Mouse (Mus musculus) erythroblast, embryonic 14.5 days (primary cell): Measurements from ENCODE around the gene Trim63. TPM values are rescaled to one million over a fixed set of nuclear protein-coding genes. Genes with fewer than 3 reads are reported as not detected.

Experiments used
- H3K27me3 ChIP-seq: 2 replicates; pipeline ENCODE4 v1.6.1; 2012; ENCODE audit warnings: inconsistent platforms; ENCODE audit not compliant: control insufficient read depth
- H3K36me3 ChIP-seq: 2 replicates; pipeline ENCODE4 v1.6.1; 2012; ENCODE audit warnings: mild to moderate bottlenecking, inconsistent platforms; ENCODE audit not compliant: control insufficient read depth
- H3K4me1 ChIP-seq: 2 replicates; pipeline ENCODE4 v1.6.1; 2012; ENCODE audit warnings: inconsistent platforms; ENCODE audit not compliant: control insufficient read depth
- H3K4me3 ChIP-seq: replicated peaks from 2 replicates; pipeline ENCODE3; 2012; ENCODE audit warnings: moderate library complexity, mild to moderate bottlenecking, inconsistent platforms
- H3K9me3 ChIP-seq: 2 replicates; pipeline ENCODE4 v1.6.1; 2012; ENCODE audit warnings: low read length, inconsistent platforms, mixed read lengths; ENCODE audit not compliant: control insufficient read depth
- GATA1 ChIP-seq: IDR thresholded peaks from 2 replicates; pipeline ENCODE4 v1.6.1; 2012; ENCODE audit warnings: low read length, inconsistent platforms, mixed read lengths
- TAL1 ChIP-seq: IDR thresholded peaks from 3 replicates; pipeline ENCODE4 v1.6.1; 2012; ENCODE audit warnings: low read length, inconsistent platforms, mixed read lengths
- polyA plus RNA-seq: library from polyadenylated mRNA; stranded (reverse); fragments of >175 nt; gene quantifications from 2 replicates; pipeline ENCODE4 v1.2.3, GENCODE M21; 2012

Gene Trim63
- polyA plus RNA-seq, 1 experiment, result not detected

- peaks cover 4% of the 10 kb centered on the region; the same call in 1 of the 2 replicates for H3K4me1 ChIP-seq
- TF ChIP-seq GATA1 (no peak), TAL1 (no peak)
- H3K4me3 ChIP-seq, result no peak overlapping the region
- no peaks in the 10 kb centered on the region for H3K9me3 ChIP-seq
- H3K27me3 ChIP-seq, result no peaks in the 10 kb centered on the region; the same call in 1 of the 2 replicates
- H3K36me3 ChIP-seq, result no peaks in the 10 kb centered on the region
Observed at GRCm38 (mm10) chr4:134355841-134356452, 41.0 kb downstream of the Trim63 start.

- Histone ChIP-seq H3K36me3 (no peaks in the 10 kb centered on the region), H3K4me1 (peaks cover 4% of the 10 kb centered on the region; the same call in 1 of the 2 replicates), H3K27me3 (no peaks in the 10 kb centered on the region; the same call in 1 of the 2 replicates), H3K4me3 (no peak overlapping the region), H3K9me3 (no peaks in the 10 kb centered on the region)
- no peak for TF ChIP-seq TAL1
- no peak for TF ChIP-seq GATA1
Observed at GRCm38 (mm10) chr4:134356591-134357460, 41.9 kb downstream of the Trim63 start.

- TF ChIP-seq TAL1 (no peak), GATA1 (no peak)
- no peaks in the 10 kb centered on the region for H3K9me3 ChIP-seq
- peaks cover 4% of the 10 kb centered on the region; the same call in 1 of the 2 replicates for H3K4me1 ChIP-seq
- H3K4me3 ChIP-seq, result no peak overlapping the region
- H3K36me3 ChIP-seq, result no peaks in the 10 kb centered on the region
- H3K27me3 ChIP-seq, result no peaks in the 10 kb centered on the region; the same call in 1 of the 2 replicates
Observed at GRCm38 (mm10) chr4:134357461-134357771, 42.5 kb downstream of the Trim63 start.

GRCm38 (mm10) chr4:134359649-134360048 is 44.7 kb downstream of the Trim63 start:
- TF ChIP-seq TAL1, result no peak
- TF ChIP-seq GATA1, result no peak
- Histone ChIP-seq H3K27me3 (no peaks in the 10 kb centered on the region; the same call in 1 of the 2 replicates), H3K9me3 (no peaks in the 10 kb centered on the region), H3K4me1 (peaks cover 4% of the 10 kb centered on the region; the same call in 1 of the 2 replicates), H3K36me3 (no peaks in the 10 kb centered on the region), H3K4me3 (no peak overlapping the region)

GRCm38 (mm10) chr4:134361215-134361614 is 46.3 kb downstream of the Trim63 start:
- peaks cover 4% of the 10 kb centered on the region; the same call in 1 of the 2 replicates for H3K4me1 ChIP-seq
- no peak overlapping the region for H3K4me3 ChIP-seq
- H3K36me3 ChIP-seq, result no peaks in the 10 kb centered on the region
- TF ChIP-seq TAL1, result no peak
- TF ChIP-seq GATA1, result no peak
- H3K27me3 ChIP-seq, result no peaks in the 10 kb centered on the region; the same call in 1 of the 2 replicates
- H3K9me3 ChIP-seq, result no peaks in the 10 kb centered on the region

- Histone ChIP-seq H3K4me3 (no peak overlapping the region), H3K9me3 (no peaks in the 10 kb centered on the region), H3K27me3 (no peaks in the 10 kb centered on the region; the same call in 1 of the 2 replicates), H3K4me1 (peaks cover 3% of the 10 kb centered on the region; the same call in 1 of the 2 replicates), H3K36me3 (no peaks in the 10 kb centered on the region)
- TF ChIP-seq TAL1, result no peak
- no peak for TF ChIP-seq GATA1
Observed at GRCm38 (mm10) chr4:134362124-134362523, 47.2 kb downstream of the Trim63 start.

- Histone ChIP-seq H3K27me3 (no peaks in the 10 kb centered on the region), H3K4me1 (no peaks in the 10 kb centered on the region), H3K4me3 (no peak overlapping the region), H3K36me3 (no peaks in the 10 kb centered on the region), H3K9me3 (no peaks in the 10 kb centered on the region)
- TF ChIP-seq GATA1, result no peak
Observed at GRCm38 (mm10) chr4:134362586-134362985, 47.7 kb downstream of the Trim63 start.

GRCm38 (mm10) chr4:134365280-134365679 is 50.4 kb downstream of the Trim63 start:
- Histone ChIP-seq H3K4me1 (no peaks in the 10 kb centered on the region), H3K4me3 (no peak overlapping the region), H3K36me3 (no peaks in the 10 kb centered on the region), H3K9me3 (no peaks in the 10 kb centered on the region), H3K27me3 (peaks cover 13% of the 10 kb centered on the region)
- TF ChIP-seq TAL1, result no peak
- no peak for TF ChIP-seq GATA1

GRCm38 (mm10) chr4:134370649-134371221 is 55.8 kb downstream of the Trim63 start:
- peaks cover 44% of the 10 kb centered on the region for H3K27me3 ChIP-seq
- H3K36me3 ChIP-seq, result no peaks in the 10 kb centered on the region
- no peaks in the 10 kb centered on the region for H3K9me3 ChIP-seq
- TF ChIP-seq TAL1 (no peak), GATA1 (no peak)
- H3K4me1 ChIP-seq, result peaks cover 8% of the 10 kb centered on the region
- H3K4me3 ChIP-seq, result no peak overlapping the region
